Mouse (Mus musculus) spleen, embryonic (tissue): Measurements from ENCODE around the gene Mbnl1.

Source experiments
- CTCF ChIA-PET: fragments of 350-600 bp; sonication (Branson Sonifier 250); formaldehyde crosslinking; loops from one replicate; lab custom pipeline; 2022; lab: Charles Lee

The Mbnl1 gene

GRCm38 (mm10) chr3:60601686-60602085 is 129.1 kb downstream of the Mbnl1 start:
- CTCF ChIA-PET: interaction anchor here (0.5 to 0.7 kb wide), 3 partner anchors 28 to 257 kb away, joined by 3 to 5 read pairs (median 4); no protein-coding TSS in a partner anchor

DNA sequence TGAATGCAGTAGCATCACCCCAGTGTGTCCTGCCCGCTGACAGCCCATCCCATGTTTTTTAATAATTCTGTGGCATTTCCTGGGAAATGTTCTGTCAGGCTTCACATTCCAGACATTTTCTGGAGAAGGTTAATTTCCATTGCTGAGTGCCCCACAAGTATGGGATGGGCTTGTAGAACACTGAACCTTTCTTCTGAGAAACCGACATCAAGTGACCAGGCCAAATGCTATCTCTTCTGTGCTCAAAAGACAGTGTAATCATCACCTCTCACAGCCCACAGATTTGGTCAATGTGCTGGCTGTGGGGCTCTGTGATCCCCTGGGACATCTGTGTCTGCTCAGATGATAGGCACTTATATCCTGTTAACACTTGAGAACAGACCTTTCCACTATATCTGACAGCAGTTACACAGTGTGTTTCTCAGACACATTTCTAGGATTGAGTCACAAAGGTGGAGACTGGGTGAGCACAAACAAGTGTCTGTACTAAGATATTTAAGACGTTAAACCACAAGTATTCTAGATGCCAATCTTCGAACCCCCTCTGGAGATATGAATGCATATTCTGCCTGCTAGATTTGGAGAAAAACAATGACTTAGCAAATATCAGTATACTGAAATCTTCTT is 130.4 kb downstream of the Mbnl1 start:
- CTCF ChIA-PET: no interaction called here

DNA sequence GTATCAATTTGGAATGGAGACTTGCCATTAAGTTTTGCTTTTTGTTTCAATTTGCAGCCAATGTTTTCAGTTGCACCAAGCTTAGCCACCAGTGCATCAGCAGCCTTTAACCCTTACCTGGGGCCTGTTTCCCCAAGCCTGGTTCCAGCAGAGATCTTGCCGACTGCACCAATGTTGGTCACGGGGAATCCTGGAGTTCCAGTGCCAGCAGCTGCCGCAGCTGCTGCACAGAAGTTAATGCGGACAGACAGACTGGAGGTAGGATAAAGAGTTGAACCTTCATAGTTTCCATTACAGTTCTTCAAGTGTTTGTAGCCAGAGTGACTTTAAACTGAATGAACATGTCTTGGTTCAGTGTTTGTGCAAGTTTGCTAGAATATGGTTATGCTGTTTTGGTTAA is 131.0 kb downstream of the Mbnl1 start:
- CTCF ChIA-PET: no interaction called here

GRCm38 (mm10) chr3:60604205-60604604 is 131.6 kb downstream of the Mbnl1 start:
- CTCF ChIA-PET: no interaction called here

DNA sequence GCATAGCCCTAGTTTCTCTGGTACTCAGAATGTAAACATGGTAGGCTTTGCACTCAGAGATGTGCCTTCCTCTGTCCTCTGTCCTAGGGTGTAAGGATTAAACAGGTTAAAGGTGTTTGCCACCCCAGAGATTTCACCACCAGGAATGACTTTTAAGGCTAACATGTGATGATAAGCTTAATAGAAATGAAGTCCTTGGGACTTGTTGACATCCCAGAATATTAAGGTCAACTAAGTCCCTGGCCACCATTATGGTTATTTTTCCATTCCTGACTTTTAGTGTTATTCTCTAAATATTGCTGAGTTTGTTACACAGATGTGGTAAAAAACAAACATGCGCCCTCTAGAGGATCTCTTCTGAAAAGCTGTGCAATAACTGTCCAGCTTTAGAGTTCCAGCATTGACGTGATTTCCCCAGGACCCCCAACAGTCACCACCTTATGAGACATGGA is 136.3 kb downstream of the Mbnl1 start:
- CTCF ChIA-PET: interaction anchor here (0.6 kb wide), 2 partner anchors 139 to 395 kb away, joined by 3 read pairs; no protein-coding TSS in a partner anchor

DNA sequence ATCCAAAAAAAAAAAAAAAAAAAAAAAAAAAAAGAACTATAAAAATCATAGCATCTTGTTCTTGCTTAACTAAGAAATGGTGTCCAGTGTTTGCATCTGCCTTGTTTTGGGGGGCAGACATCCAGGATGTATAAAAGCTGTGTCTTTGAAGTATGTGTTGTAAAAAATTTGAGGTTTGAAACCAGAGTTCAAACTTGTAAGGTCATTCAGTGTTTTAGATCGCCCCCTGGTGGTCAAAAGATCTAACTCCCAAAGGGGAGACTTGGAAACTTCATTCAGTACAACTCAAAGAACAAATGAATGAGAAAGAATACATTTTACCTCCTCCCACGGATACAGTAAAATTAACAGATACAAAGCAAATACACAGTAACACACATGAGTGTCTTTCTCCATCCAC is 139.2 kb downstream of the Mbnl1 start:
- CTCF ChIA-PET: interaction anchor here (0.9 kb wide), 1 partner anchor 89 kb away, joined by 10 read pairs; no protein-coding TSS in a partner anchor

- CTCF ChIA-PET: no interaction called here
Measured at GRCm38 (mm10) chr3:60613121-60613520, 140.5 kb downstream of the Mbnl1 start.

GRCm38 (mm10) chr3:60614516-60614915 is 141.9 kb downstream of the Mbnl1 start:
- CTCF ChIA-PET: interaction anchor here (0.6 kb wide), 1 partner anchor 85 kb away, joined by 21 read pairs; no protein-coding TSS in a partner anchor

DNA sequence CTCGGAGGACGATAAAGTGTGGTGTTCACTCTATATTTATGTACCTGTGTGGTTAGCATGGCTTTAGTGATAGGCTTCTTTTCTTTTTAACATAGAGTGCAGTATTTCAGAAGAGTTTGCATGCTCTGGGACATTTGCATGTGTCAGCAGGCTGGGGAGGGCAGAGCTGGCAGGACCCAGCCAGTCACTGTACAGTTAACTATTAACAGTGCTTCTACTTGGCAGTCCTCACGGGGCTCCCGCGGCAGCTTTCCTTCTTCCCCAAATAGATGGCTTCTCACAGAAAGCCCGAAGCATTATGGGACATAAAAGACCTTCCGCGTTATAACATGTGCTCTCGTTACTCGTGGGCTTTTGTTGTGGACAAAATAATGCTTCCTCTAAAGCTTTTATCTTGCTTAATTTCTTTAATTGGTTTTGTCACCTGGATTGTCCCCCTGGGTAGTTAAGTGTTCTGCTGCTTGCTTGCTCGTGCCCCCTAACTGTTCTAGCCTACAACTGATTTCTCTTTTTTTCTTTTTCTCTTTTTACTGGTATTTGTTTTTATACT is 142.5 kb downstream of the Mbnl1 start:
- CTCF ChIA-PET: interaction anchor here (0.5 kb wide), 1 partner anchor 516 kb away, joined by 4 read pairs; no protein-coding TSS in a partner anchor

GRCm38 (mm10) chr3:60615615-60616014 is 143.0 kb downstream of the Mbnl1 start:
- CTCF ChIA-PET: interaction anchor here (0.5 kb wide), 1 partner anchor 516 kb away, joined by 4 read pairs; no protein-coding TSS in a partner anchor

GRCm38 (mm10) chr3:60616147-60616546 is 143.5 kb downstream of the Mbnl1 start:
- CTCF ChIA-PET: no interaction called here

DNA sequence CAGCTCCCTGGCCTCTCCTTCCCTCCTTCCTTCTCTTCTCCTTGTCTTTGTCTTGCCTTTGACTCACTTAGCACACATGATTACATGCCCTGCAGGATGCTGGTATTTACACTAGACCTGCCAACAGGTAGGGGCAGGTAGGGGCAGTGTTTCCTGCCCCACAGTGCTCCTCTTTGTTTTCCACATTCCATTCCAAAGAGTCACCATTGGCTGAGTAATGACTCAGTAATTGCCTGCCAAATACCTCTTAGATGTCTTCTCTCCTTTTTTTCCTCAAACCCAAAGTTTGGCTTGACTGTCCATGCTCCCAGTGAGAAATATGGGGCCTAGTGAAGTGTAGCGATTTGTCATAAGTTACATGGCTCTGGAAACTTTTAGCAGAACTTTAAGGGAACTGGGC is 145.0 kb downstream of the Mbnl1 start:
- CTCF ChIA-PET: no interaction called here

GRCm38 (mm10) chr3:60620236-60620635 is 147.6 kb downstream of the Mbnl1 start:
- CTCF ChIA-PET: no interaction called here

DNA sequence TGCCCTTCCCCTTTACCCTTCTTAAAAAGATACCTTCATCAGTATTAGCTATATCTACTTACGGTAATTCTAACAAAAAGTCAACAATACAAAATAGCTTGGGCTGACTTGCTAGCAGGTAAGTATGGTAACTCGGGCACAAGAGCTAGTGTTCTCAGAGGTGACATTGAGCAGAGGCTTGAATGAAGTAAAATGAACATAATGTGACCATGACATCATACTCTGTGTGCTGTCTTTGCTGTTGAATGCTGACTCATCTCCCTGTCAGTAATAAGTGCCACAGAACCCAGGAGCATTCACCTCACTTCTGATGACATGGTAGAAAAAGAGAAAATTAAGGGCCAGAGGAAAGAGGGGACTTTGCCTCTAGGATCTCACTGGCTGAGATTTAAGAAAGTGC is 158.6 kb downstream of the Mbnl1 start:
- CTCF ChIA-PET: no interaction called here

- CTCF ChIA-PET: no interaction called here
Measured at GRCm38 (mm10) chr3:60631754-60632153, 159.1 kb downstream of the Mbnl1 start.

DNA sequence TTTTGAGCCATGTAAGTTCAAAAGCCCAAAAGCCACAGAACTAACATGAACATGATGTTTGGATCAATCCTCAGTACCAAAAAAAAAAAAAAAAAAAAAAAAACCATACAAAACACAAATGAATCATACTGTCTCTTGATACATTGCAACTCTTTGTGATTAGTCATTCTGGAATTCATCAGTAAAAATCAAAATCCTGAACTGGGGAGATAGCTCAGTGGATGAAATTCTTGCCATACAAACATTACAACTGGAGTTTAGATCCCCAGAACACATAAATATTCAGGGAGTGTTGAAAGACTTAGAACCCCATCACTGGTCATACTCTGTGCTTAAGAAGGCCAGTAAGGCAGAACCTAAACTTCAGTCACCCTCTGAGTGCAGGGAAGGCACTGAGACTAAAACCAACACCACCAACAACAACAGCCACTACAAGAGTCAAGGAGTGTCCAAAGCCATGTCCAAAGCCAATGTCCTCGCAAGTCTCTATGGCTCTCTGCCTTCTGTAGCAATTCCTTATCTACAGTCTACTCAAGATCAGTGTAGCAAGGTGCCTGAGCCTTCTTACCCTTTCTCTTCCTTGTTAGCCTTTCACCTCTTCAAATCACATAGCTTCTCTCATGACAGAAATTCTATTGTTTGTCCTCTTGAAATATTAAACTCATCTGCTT is 160.3 kb downstream of the Mbnl1 start:
- CTCF ChIA-PET: no interaction called here

DNA sequence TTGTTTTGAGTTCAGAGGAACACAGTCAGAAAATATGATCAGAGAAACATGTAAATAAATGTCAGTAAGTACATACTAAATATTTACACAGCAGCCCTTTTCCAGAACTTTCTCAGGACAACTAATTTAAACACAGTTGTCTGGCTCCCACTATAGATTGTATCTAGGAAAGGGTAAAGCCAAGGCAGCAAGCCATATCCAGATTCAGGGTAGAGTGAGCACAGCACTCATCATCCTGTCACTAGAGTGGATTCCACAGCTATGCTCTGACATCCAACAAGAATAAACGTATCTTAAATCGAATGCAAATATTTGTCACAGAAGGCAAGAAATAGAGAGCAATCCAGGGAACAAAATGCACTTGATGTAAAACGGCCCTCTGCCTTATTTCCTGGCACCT is 165.9 kb downstream of the Mbnl1 start:
- CTCF ChIA-PET: no interaction called here

- CTCF ChIA-PET: no interaction called here
Measured at GRCm38 (mm10) chr3:60639135-60639534, 166.5 kb downstream of the Mbnl1 start.

DNA sequence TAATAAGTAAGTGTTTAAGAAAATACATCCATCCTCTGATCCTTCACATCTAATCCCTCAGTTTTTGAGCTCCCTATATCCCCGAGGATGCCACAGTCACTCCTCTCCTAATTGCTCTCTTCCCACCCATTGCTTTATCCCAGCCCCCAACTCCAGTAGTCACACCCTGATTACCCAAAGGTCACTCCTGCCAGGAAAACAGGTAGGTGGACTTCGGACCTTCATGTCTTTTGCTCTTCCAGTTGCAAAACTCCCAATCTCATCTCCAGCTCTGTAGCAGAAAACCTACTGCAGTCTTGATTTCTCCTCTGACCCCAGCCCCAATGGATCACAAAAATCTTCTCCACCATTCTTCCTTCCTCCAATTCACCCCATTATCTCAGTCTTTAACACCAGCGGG is 169.6 kb downstream of the Mbnl1 start:
- CTCF ChIA-PET: no interaction called here

DNA sequence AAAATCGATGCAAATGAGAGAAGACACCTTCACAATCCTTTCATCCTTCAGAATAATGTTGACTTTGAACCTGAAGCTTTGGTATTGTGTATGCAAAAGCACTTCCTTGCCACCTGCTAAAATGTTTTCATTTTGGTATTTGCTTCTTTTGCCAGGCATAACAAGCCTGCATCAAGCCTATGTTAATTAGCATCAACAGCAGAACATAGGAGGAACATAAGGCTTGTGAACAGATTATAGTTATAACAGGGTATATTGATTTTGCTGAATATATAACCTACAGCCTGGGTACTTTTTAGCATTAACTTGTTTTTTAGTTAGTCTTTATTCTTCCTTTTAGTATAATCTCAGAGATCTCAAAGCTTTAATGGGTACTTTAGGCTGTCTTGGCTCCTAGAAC is 172.9 kb downstream of the Mbnl1 start:
- CTCF ChIA-PET: no interaction called here

DNA sequence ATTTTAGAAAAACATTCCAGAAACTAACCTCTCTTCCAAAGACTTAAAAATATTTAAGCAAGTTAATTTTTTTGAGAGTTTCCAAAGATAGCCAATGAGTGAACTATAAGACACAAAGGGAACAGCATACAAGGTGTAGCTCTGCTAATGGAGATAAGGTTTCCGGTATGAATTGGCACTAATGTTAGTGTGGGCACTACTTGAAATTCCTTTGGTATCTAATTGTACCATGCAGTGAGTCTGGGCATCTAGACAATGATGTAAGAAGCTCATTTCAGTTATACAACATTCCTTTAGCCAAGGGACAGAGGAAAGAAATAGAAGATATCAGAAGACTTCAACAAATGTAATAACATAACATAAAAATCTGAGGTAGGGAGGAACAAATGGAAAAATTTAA is 175.7 kb downstream of the Mbnl1 start:
- CTCF ChIA-PET: no interaction called here

DNA sequence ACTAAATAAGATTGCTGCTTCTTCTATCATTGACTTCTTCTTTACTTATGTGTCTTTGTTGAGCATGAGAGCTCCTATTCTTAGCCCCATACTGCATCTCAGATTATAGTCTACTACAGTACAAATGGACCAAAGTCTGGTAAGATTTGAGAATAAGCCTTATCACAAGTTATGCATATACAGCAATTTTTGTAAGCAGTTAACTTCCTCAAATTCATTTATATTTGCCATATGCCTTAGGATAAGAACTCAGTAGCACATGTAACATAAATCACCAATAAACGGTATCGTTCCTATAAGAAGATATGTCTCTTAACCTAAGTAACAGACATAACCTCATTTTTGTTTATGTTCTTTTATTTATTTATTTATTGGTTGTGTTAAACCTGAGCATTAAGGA is 188.1 kb downstream of the Mbnl1 start:
- CTCF ChIA-PET: no interaction called here
